Mouse (Mus musculus): ENCODE measurements around the gene Nfkb1.

DNA sequence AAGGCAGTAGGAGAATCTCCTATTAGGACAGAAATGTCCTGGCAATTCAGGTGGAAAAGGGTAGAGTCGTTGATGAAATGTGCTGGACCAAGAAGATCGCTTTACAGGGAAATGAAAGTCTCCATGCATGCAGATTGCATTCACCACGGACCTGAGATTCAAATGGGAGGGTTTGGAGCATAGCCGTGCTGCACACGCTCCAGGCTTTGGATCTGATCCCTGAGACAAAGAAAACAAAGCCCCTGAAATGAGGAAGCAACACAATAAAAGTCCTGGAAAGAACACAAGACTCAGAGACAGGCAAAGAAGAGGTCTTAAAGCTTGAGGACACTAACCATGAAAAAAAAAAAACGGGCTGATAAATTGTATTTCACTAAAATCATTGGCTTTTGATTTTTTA lies 136.2 kb downstream of the Nfkb1 start:
- TF ChIP-seq CTCF (IDR thresholded peaks at IDR 0.05; ENCODE audit: low read depth): no peak
- no peak for TF ChIP-seq EP300 (IDR thresholded peaks at IDR 0.05; ENCODE audit: low read depth)
